Mouse (Mus musculus): ENCODE measurements at regions not wholly inside any gene's neighbourhood (a gene's known extent, or its start where the extent isn't known, plus 50 kb on each side); places are given as distances from the start of the nearest gene placed in this dataset.

DNA sequence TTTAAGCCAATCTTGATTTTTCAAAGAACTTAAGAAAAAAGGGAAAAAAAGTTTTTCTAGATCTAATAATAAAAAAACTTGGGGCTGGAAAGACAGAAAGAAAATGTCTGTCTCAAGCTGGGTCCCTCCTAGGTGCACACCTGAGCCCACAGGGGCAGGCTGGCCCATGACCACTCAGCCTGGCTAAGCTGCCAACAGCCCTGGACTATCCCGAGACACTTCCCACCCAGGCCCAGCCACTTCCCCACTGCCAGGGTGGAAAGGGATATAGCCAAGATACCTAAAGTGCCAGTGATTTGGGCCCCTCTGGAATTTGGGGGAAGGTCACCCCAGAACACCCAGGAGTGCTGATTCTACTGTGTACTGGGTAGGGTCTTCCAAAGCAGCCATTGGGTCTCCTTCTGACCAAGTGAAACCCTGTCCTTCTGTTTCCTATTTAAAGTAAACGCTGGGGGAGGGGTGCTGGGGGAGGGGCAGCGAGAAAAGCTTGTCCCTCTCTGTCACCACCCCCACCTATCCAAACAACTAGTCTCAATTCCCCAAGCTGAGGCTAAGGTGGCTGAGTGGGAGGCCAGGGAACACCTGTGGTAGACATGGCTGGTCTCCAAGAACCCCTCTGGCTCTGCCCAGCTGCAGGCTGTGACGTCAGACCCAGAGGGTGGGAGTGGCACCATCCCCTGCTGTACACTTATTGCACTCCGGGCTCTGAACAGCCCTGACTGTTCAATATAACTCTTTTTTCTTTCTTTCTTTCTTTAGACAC, 62.6 kb downstream of the Mcfd2 start:
- intact Hi-C loops (cut with DNase I) = no loop called here

GRCm38 (mm10) chr17:87202490-87202889, 63.2 kb downstream of the Mcfd2 start:
- intact Hi-C loops (cut with DNase I) = no loop called here
- DNase-seq (ENCODE audit: low spot score in 2 of 2) = peak in 1 of 2 experiments; percentile 17

More for the DNA sequence above, 62.6 kb downstream of the Mcfd2 start:
- DNase-seq (ENCODE audit: low spot score in 2 of 2) = no peak

DNA sequence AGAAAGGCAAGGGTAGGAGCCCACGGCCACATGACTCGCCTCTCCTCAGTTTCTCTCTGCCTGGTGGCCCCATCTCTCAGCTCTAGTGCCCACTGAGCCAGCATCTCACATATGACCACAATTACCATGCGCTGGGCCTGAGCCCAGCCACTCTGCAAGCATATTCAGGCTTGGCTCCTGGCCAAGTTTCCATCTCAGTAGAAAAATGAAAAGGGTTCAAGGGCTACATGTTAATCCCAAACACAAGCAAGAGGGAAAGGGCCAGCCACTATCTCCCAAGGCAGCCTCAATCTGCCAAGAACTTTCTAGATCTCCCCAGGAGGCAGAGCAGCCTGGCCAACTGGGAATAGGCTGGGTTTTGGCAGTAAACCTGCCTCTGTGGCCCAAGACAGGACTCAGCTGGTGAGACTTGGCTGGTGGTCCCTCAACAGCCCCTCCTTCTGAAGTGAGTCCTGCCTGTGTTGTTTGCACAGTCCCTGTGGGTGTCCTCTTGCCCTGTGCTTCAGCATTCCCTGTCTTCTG, 65.0 kb downstream of the Mcfd2 start:
- no peak for DNase-seq (ENCODE audit: low spot score in 2 of 2)
- intact Hi-C loops (cut with DNase I) = no loop called here

DNA sequence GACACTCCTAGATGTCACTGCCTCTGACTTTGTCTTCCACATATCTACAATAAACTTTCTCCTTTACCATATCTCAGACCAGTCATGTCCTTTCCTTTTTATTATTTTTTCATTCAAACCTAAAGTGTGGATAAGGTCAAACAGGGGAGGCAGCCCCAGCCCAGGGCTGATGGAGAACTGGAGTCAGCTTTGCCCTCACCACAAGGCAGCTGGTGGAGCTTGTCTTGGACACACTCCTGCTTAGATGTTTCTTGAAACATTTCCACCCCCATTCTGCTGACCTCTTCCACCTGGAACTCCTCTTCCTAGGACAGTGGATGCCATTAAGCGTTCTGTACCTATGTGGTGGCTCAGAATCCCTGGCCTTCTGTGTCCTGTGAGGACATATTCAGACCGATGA, 65.6 kb downstream of the Mcfd2 start:
- intact Hi-C loops (cut with DNase I) = no loop called here

GRCm38 (mm10) chr17:87199134-87199533, 66.6 kb downstream of the Mcfd2 start:
- no peak for DNase-seq (ENCODE audit: low spot score in 2 of 2)
- intact Hi-C loops (cut with DNase I) = no loop called here

More for the DNA sequence above, 65.6 kb downstream of the Mcfd2 start:
- no peak for DNase-seq (ENCODE audit: low spot score in 2 of 2)

DNA sequence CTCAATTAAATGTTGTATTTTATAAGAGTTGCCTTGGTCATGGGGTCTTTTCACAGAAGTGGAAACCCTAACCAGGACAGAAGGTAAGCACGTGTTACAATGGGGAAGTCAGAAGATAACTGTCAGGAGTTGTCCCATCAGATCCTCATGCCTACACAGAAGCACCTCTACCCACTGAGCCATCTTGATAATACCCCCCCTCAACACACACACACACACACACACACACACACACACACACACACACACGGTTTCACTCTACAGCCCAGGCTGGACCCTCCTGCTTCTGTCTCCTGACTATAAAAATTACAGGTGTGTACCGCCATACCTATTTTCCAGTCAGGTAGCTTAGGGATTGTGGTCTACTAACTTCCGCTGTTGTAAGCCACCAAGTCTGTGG, 68.3 kb downstream of the Mcfd2 start:
- intact Hi-C loops (cut with DNase I) = no loop called here
- DNase-seq (ENCODE audit: low spot score in 2 of 2) = no peak

GRCm38 (mm10) chr17:87194639-87195038, 71.1 kb downstream of the Mcfd2 start:
- intact Hi-C loops (cut with DNase I) = no loop called here
- no peak for DNase-seq (ENCODE audit: low spot score in 2 of 2)

- intact Hi-C loops (cut with DNase I) = no loop called here
- no peak for DNase-seq (ENCODE audit: low spot score in 2 of 2)
These were observed 72.3 kb downstream of the Mcfd2 start for GRCm38 (mm10) chr17:87193482-87193881.

GRCm38 (mm10) chr17:87189670-87190069, 76.1 kb downstream of the Mcfd2 start:
- no peak for DNase-seq (ENCODE audit: low spot score in 2 of 2)
- intact Hi-C loops (cut with DNase I) = no loop called here
